In genomic region chr14:29496552-29496951, GRCm38 (mm10) we compare ENCODE assay signal across 31 mouse cellular contexts.
"Had no signal": no experiment of that assay in that cellular context is flagged by ENCODE, and none has a peak within 500 bp of the region (broad histone marks: within the 10 kb centered on the region; RNA-seq: fewer than 3 reads in every experiment).

No protein-coding gene starts in this region.

- ATAC-seq: liver, embryonic 12.5 days; liver, postnatal 0 days; lung, postnatal 0 days; midbrain, embryonic 13.5 days; midbrain, embryonic 15.5 days; midbrain, embryonic 16.5 days had no signal

- H3K27me3 ChIP-seq: limb, embryonic 12.5 days; limb, embryonic 15.5 days; liver, embryonic 12.5 days; liver, embryonic 13.5 days; liver, embryonic 15.5 days; lung, embryonic 15.5 days; megakaryocyte, embryonic 14.5 days; midbrain, embryonic 12.5 days; midbrain, embryonic 13.5 days; midbrain, embryonic 15.5 days had no signal

- DNase-seq: left cerebral cortex, postnatal 4 days; liver; liver, embryonic 13.5 days; liver, postnatal 0 days; lung, adult 18-20 months; lung, adult 2 months; lung, embryonic 14.5 days; lung, postnatal 10 days; lung, postnatal 14 days; lung, postnatal 36 days; lung, postnatal 4 days; midbrain, embryonic 14.5 days had no signal

- H3K9ac ChIP-seq: limb, embryonic 12.5 days; limb, embryonic 13.5 days; limb, embryonic 15.5 days; liver, embryonic 12.5 days; liver, embryonic 13.5 days; liver, embryonic 14.5 days; liver, embryonic 15.5 days; liver, postnatal 0 days; lung, embryonic 14.5 days; lung, embryonic 15.5 days; midbrain, embryonic 12.5 days; midbrain, embryonic 13.5 days; midbrain, embryonic 15.5 days had no signal

- H3K27ac ChIP-seq: limb, embryonic 10.5 days; limb, embryonic 12.5 days; limb, embryonic 13.5 days; limb, embryonic 15.5 days; liver, embryonic 12.5 days; liver, embryonic 13.5 days; liver, embryonic 14.5 days; liver, embryonic 15.5 days; lung, embryonic 15.5 days; macrophage; midbrain, embryonic 10.5 days; midbrain, embryonic 12.5 days; midbrain, embryonic 13.5 days; midbrain, embryonic 15.5 days had no signal

- H3K36me3 ChIP-seq: limb, embryonic 10.5 days; limb, embryonic 12.5 days; limb, embryonic 13.5 days; limb, embryonic 15.5 days; liver, embryonic 12.5 days; liver, embryonic 13.5 days; liver, embryonic 15.5 days; lung, embryonic 15.5 days; midbrain, embryonic 10.5 days; midbrain, embryonic 12.5 days; midbrain, embryonic 13.5 days; midbrain, embryonic 15.5 days had no signal

- H3K9me3 ChIP-seq: limb, embryonic 10.5 days; limb, embryonic 12.5 days; limb, embryonic 13.5 days; limb, embryonic 15.5 days; liver, embryonic 12.5 days; liver, embryonic 15.5 days; lung, embryonic 15.5 days; midbrain, embryonic 10.5 days; midbrain, embryonic 12.5 days; midbrain, embryonic 13.5 days; midbrain, embryonic 15.5 days had no signal

- H3K4me3 ChIP-seq: limb, embryonic 10.5 days; limb, embryonic 12.5 days; limb, embryonic 13.5 days; limb, embryonic 15.5 days; liver, embryonic 12.5 days; liver, embryonic 13.5 days; liver, embryonic 15.5 days; lung, embryonic 15.5 days; megakaryocyte, embryonic 14.5 days; midbrain, embryonic 10.5 days; midbrain, embryonic 12.5 days; midbrain, embryonic 13.5 days; midbrain, embryonic 15.5 days; myocyte had no signal

- H3K4me2 ChIP-seq: limb, embryonic 12.5 days; limb, embryonic 13.5 days; limb, embryonic 15.5 days; liver, embryonic 11.5 days; liver, embryonic 12.5 days; liver, embryonic 13.5 days; liver, embryonic 15.5 days; lung, embryonic 14.5 days; lung, embryonic 15.5 days; midbrain, embryonic 11.5 days; midbrain, embryonic 12.5 days; midbrain, embryonic 13.5 days; midbrain, embryonic 15.5 days had no signal

- H3K4me1 ChIP-seq: limb, embryonic 10.5 days; liver, embryonic 12.5 days; liver, embryonic 13.5 days; liver, embryonic 15.5 days; lung, embryonic 15.5 days; megakaryocyte, embryonic 14.5 days; midbrain, embryonic 10.5 days; midbrain, embryonic 12.5 days; midbrain, embryonic 13.5 days; midbrain, embryonic 15.5 days had no signal
